Mouse (Mus musculus) bone marrow, adult 2 months (tissue): Measurements from ENCODE around the gene G3bp1.

ENCODE experiments used
- CTCF ChIP-seq: fragments of 200-500 bp; IDR thresholded peaks from 2 replicates; pipeline ENCODE4 v1.5.1; 2011; ENCODE audit warnings: low read length, control low read depth; ENCODE audit not compliant: control insufficient read depth, insufficient read depth
- POLR2A ChIP-seq: fragments of 200-500 bp; IDR thresholded peaks from 2 replicates; pipeline ENCODE4 v1.6.1; 2011; ENCODE audit warnings: low read depth, mild to moderate bottlenecking, control low read depth, low read length, borderline replicate concordance; ENCODE audit not compliant: control insufficient read depth

- TF ChIP-seq POLR2A = no peak
- no peak for TF ChIP-seq CTCF
Observed at GRCm38 (mm10) chr11:55455166-55455565, 14.3 kb upstream of the G3bp1 start.
